ENCODE assay signal across 23 mouse cellular contexts in the genomic region with DNA sequence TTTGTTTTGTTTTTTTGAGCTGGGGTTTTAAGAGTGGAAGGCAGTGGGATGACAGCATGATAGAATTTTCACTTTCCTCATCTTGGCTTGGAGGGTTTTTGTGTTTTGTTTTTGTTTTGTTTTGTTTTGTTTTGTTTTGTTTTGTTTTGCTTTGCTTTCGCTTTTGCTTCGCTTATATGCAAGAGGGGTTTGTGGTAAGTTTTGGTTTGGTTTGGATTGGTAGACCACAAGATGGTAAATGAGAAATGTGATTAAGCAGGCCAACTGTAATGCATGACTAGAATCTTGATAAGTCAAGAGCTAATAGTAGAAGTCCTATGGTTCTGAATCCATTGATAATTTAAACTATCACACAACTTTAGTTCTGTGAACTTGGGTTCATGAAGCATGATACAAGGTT.
"Had no signal": no experiment of that assay in that cellular context is flagged by ENCODE, and none has a peak within 500 bp of the region (broad histone marks: within the 10 kb centered on the region; RNA-seq: fewer than 3 reads in every experiment).

No protein-coding gene starts in this region.

- H3K36me3 ChIP-seq: heart, embryonic 13.5 days; heart, embryonic 15.5 days; hindbrain, embryonic 13.5 days; hindbrain, embryonic 15.5 days; limb, embryonic 10.5 days; limb, embryonic 12.5 days; liver, embryonic 13.5 days had no signal

- H3K27ac ChIP-seq: heart, adult 2 months; heart, embryonic 13.5 days; heart, embryonic 15.5 days; hindbrain, embryonic 13.5 days; hindbrain, embryonic 15.5 days; hindbrain, postnatal 0 days; left cerebral cortex, adult 2 months; limb, embryonic 10.5 days; limb, embryonic 12.5 days; liver, embryonic 13.5 days had no signal

- ATAC-seq: hindbrain, postnatal 0 days had no signal

- H3K27me3 ChIP-seq: heart, embryonic 13.5 days; heart, embryonic 15.5 days; hindbrain, embryonic 13.5 days; hindbrain, embryonic 15.5 days; liver, embryonic 13.5 days had no signal

- H3K4me3 ChIP-seq: heart, adult 2 months; heart, embryonic 13.5 days; heart, embryonic 15.5 days; hindbrain, embryonic 13.5 days; hindbrain, embryonic 15.5 days; left cerebral cortex, adult 2 months; limb, embryonic 10.5 days; limb, embryonic 12.5 days; liver, embryonic 13.5 days had no signal

- H3K4me1 ChIP-seq: heart, embryonic 13.5 days; heart, embryonic 15.5 days; hindbrain, embryonic 13.5 days; hindbrain, embryonic 15.5 days; liver, embryonic 13.5 days had no signal

- H3K4me2 ChIP-seq: heart, embryonic 11.5 days; heart, embryonic 13.5 days; heart, embryonic 15.5 days; hindbrain, embryonic 13.5 days; hindbrain, embryonic 15.5 days; limb, embryonic 12.5 days; liver, embryonic 11.5 days; liver, embryonic 13.5 days had no signal

- H3K9me3 ChIP-seq: heart, embryonic 13.5 days; heart, embryonic 15.5 days; hindbrain, embryonic 13.5 days; hindbrain, embryonic 15.5 days; limb, embryonic 10.5 days; limb, embryonic 12.5 days; liver, embryonic 13.5 days had no signal

- DNase-seq: gastrocnemius, postnatal 14 days; gastrocnemius, postnatal 36 days; heart, adult 11 months; heart, adult 2 months; heart, postnatal 14 days; heart, postnatal 36 days; kidney, adult 11 months; kidney, adult 2 months; kidney, adult 9 months; kidney, postnatal 10 days; kidney, postnatal 25 days; liver; liver, embryonic 13.5 days had no signal

- H3K9ac ChIP-seq: heart, embryonic 13.5 days; heart, embryonic 15.5 days; hindbrain, embryonic 13.5 days; hindbrain, embryonic 15.5 days; limb, embryonic 12.5 days; liver, embryonic 13.5 days had no signal
